12 mouse cellular contexts compared by ENCODE assay signal in genomic region chr16:22260423-22261143, GRCm38 (mm10). TPM values are rescaled to one million over a fixed set of nuclear protein-coding genes. Genes with fewer than 3 reads are reported as not detected.
DNase-seq lines count a peak whose midpoint lies in the region; ATAC-seq lines count a peak whose summit lies in the region.
"Had no signal": no experiment of that assay in that cellular context is flagged by ENCODE, and none has a peak within 500 bp of the region (broad histone marks: within the 10 kb centered on the region; RNA-seq: fewer than 3 reads in every experiment).

No protein-coding gene starts in this region.

- peak overlapping the region; percentile 24; the same call in 1 of the 2 replicates for H3K27ac ChIP-seq in heart, embryonic 15.5 days
- no peak overlapping the region for H3K27ac ChIP-seq in intestine, embryonic 14.5 days (ENCODE audit: low read depth)
- H3K27ac ChIP-seq in neural tube, embryonic 13.5 days (replicated peaks): no peak overlapping the region
- H3K27ac ChIP-seq: heart, adult 2 months had no signal

- peak overlapping the region; percentile 29 for H3K4me2 ChIP-seq in heart, embryonic 15.5 days
- H3K4me2 ChIP-seq in intestine, embryonic 14.5 days (ENCODE audit: low read length): peak overlapping the region; percentile 29; the same call in 1 of the 2 replicates
- H3K4me2 ChIP-seq in neural tube, embryonic 13.5 days: peak overlapping the region; percentile 25; the same call in 1 of the 2 replicates

- H3K27me3 ChIP-seq in heart, embryonic 15.5 days: no peaks in the 10 kb centered on the region
- H3K27me3 ChIP-seq in megakaryocyte, embryonic 14.5 days (replicated peaks): no peaks in the 10 kb centered on the region
- no peaks in the 10 kb centered on the region for H3K27me3 ChIP-seq in intestine, embryonic 14.5 days (replicated peaks; ENCODE audit: control insufficient read depth, insufficient read depth, low read length)
- no peaks in the 10 kb centered on the region for H3K27me3 ChIP-seq in neural tube, embryonic 13.5 days

- H3K4me3 ChIP-seq in heart, embryonic 15.5 days: 0 out of 2 replicates have a peak overlapping the region, but pooled peaks have one; percentile 3
- H3K4me3 ChIP-seq in megakaryocyte, embryonic 14.5 days (replicated peaks): peak overlapping the region; percentile 53
- no peak overlapping the region for H3K4me3 ChIP-seq in intestine, embryonic 14.5 days (ENCODE audit: low read depth, low read length)
- H3K4me3 ChIP-seq in neural tube, embryonic 13.5 days: no peak overlapping the region
- H3K4me3 ChIP-seq: heart, adult 2 months had no signal

- no peak overlapping the region for H3K9ac ChIP-seq in heart, embryonic 15.5 days
- 0 out of 2 replicates have a peak overlapping the region, but pooled peaks have one; percentile 5 for H3K9ac ChIP-seq in intestine, embryonic 14.5 days (ENCODE audit: low read length)
- H3K9ac ChIP-seq in neural tube, embryonic 13.5 days: no peak overlapping the region

- 36% methylated on average over 3 of the region's 3 CpGs for WGBS in heart, embryonic 15.5 days
- 63% methylated on average over 3 of the region's 3 CpGs for whole genome bisulfite sequencing in intestine, embryonic 14.5 days
- WGBS in neural tube, embryonic 13.5 days: 64% methylated on average over 3 of the region's 3 CpGs

- no peaks in the 10 kb centered on the region for H3K36me3 ChIP-seq in heart, embryonic 15.5 days
- peaks cover 25% of the 10 kb centered on the region for H3K36me3 ChIP-seq in megakaryocyte, embryonic 14.5 days (replicated peaks; ENCODE audit: low read length)
- H3K36me3 ChIP-seq in intestine, embryonic 14.5 days (ENCODE audit: control insufficient read depth, insufficient read depth, low read length): peaks cover 12% of the 10 kb centered on the region
- H3K36me3 ChIP-seq in neural tube, embryonic 13.5 days: no peaks in the 10 kb centered on the region

- no peak for DNase-seq in heart, adult 18-20 months
- peak; percentile 32 for DNase-seq in intestine, embryonic 14.5 days (ENCODE audit: low spot score)
- DNase-seq in testis, postnatal 10 days (ENCODE audit: low spot score): no peak
- DNase-seq in adrenal gland, postnatal 36 days: no peak
- DNase-seq: adrenal gland, adult 2 months; cerebellum, adult 11 months; heart, adult 2 months; thymus, postnatal 14 days had no signal

- H3K4me1 ChIP-seq in heart, embryonic 15.5 days (replicated peaks): peaks cover 37% of the 10 kb centered on the region
- peaks cover 57% of the 10 kb centered on the region for H3K4me1 ChIP-seq in megakaryocyte, embryonic 14.5 days
- H3K4me1 ChIP-seq in intestine, embryonic 14.5 days (replicated peaks; ENCODE audit: control insufficient read depth, insufficient read depth, low read length): peaks cover 25% of the 10 kb centered on the region
- H3K4me1 ChIP-seq in neural tube, embryonic 13.5 days (replicated peaks): peaks cover 59% of the 10 kb centered on the region

- no peak for ATAC-seq in heart, embryonic 15.5 days (replicated peaks; ENCODE audit: insufficient number of reproducible peaks, insufficient read depth, low FRiP score, low read depth)
- no peak for ATAC-seq in megakaryocyte, adult 5-6 weeks (ENCODE audit: poor library complexity, severe bottlenecking)
- no peak for ATAC-seq in intestine, embryonic 14.5 days (replicated peaks; ENCODE audit: low FRiP score, low TSS enrichment, low read depth)
- ATAC-seq in neural tube, embryonic 13.5 days (ENCODE audit: low read depth): no peak

- H3K9me3 ChIP-seq in heart, embryonic 15.5 days (replicated peaks): no peaks in the 10 kb centered on the region
- H3K9me3 ChIP-seq in megakaryocyte, embryonic 14.5 days: no peaks in the 10 kb centered on the region
- H3K9me3 ChIP-seq in intestine, embryonic 14.5 days (ENCODE audit: control insufficient read depth, low read length): no peaks in the 10 kb centered on the region
- no peaks in the 10 kb centered on the region for H3K9me3 ChIP-seq in neural tube, embryonic 13.5 days

RNA-seq across cellular contexts. Expression of gene Tra2b, which starts 5.2 kb away (rescaled TPM):
- polyA plus RNA-seq in heart, embryonic 15.5 days (2015; fragmentation: Nextera tagmentation; extraction: Ambion mirVana): 191 and 204 TPM in 2 replicates
- total RNA-seq in heart, adult 18-20 months (2021): 10 to 100 TPM; 42.2 to 47.8 TPM
- polyA plus RNA-seq in megakaryocyte, embryonic 14.5 days (2012; ENCODE audit: insufficient read depth, low replicate concordance): 5.2 and 52.5 TPM in 2 replicates
- total RNA-seq in megakaryocyte, adult 5-6 weeks (2015): 181 and 212 TPM in 2 replicates
- 310 and 361 TPM in 2 replicates for total RNA-seq in megakaryocyte, adult 5-6 weeks (2017)
- 325 and 342 TPM in 2 replicates for polyA plus RNA-seq in intestine, embryonic 14.5 days (2014; fragmentation: Nextera tagmentation; extraction: Ambion mirVana)
- 292 and 340 TPM in 2 replicates for polyA plus RNA-seq in neural tube, embryonic 13.5 days (2015; fragmentation: Nextera tagmentation; extraction: Ambion mirVana)
- 100 to 1,000 TPM in 1 of 2 experiments, 10 to 100 TPM in 1; 95.5 to 115 TPM for total RNA-seq in adrenal gland, postnatal 36 days (2021)

Comparison
In these comparisons a context has a peak if more than half of its experiments do, and no peak if none do; other contexts are left out.
1. H3K4me3 ChIP-seq: peak in heart, embryonic 15.5 days (single experiment) and megakaryocyte, embryonic 14.5 days (single experiment); none in intestine, embryonic 14.5 days (single experiment) and neural tube, embryonic 13.5 days (single experiment).
2. Peak in every context shown above with its lines, with median percentiles within 50 percentile points of each other: H3K4me2 ChIP-seq.